Mouse (Mus musculus) brain, embryonic 14.5 days (tissue): ENCODE data around the gene Pik3cd.

Source experiments
- CTCF ChIP-seq: fragments of 200-500 bp; IDR thresholded peaks from 2 replicates; pipeline ENCODE4 v1.5.1; 2012; ENCODE audit warnings: inconsistent platforms, mild to moderate bottlenecking, moderate library complexity, borderline replicate concordance; ENCODE audit not compliant: insufficient read depth, insufficient read length; ENCODE audit errors: extremely low read depth
- POLR2A ChIP-seq: fragments of 200-500 bp; IDR thresholded peaks from 2 replicates; pipeline ENCODE4 v1.6.1; 2012; ENCODE audit warnings: mild to moderate bottlenecking, inconsistent platforms, borderline replicate concordance; ENCODE audit not compliant: poor library complexity, insufficient read depth, insufficient read length, severe bottlenecking; ENCODE audit errors: extremely low read depth

DNA sequence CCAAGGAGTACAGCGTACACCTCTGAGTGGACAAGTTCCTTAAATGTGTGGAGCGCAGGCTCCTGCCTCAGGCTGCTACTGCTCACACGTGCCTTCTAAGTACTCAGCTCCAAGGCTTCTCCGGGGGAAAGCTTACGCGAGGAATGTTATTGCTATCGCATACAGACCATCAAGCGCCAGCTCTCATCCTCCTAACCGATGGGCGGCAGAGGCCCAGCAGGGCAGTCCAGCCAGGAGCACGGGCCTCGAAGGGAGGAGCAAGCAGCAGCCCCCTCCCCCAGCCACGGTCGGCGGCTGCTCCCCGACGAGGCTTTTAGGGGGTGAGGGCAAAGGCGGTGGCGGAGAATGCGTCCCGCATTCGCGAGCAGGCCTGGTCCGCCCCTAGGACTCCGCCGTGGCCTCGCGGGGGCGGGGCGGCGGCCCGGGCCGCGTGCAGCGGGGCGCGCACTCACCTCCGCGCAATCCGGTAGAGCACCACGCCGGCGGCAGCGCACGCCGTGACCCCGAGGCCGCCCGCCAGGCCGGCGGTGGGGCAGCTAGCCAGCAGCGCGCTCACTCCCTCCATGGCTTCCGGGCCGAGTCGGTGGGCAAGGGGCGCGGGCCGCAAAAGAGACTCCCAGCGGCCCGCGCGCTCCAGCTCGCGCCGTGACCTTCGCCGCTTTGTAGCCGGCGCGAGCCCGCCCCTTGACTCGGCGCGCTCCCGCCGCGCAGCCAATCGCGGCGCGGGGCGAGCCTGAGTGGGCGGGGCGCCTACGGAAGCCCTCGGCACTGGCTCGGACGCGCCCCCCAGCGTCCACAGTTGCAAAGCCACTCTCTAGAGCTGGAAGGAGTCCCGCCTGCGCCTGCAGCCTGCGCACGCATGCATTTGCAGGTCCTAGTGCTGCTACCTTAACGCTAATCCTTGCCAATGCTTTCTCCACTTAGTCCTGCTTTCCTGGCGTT, 35.3 kb upstream of the Pik3cd start, which contains the start of gene Tmem201:
- peak; percentile 91 for TF ChIP-seq POLR2A
- peak; percentile 87 for TF ChIP-seq CTCF
